Mouse (Mus musculus) limb, embryonic 11.5 days (tissue): ENCODE data around the gene Eapp. TPM values are rescaled to one million over a fixed set of nuclear protein-coding genes. Genes with fewer than 3 reads are reported as not detected.
"Not testable (repeated sequence)": the region's sequence is repeated elsewhere in the genome, so short reads cannot be mapped to it uniquely, and the experiment has no call there.

Experiments used
- ATAC-seq: fragments of 200-750 bp; cut with Nextera tagmentation; 2 replicates; pipeline ENCODE4 v1.8.0; 2017; ENCODE audit warnings: low read depth; ENCODE audit not compliant: insufficient number of reproducible peaks, low FRiP score, low TSS enrichment
- DNase-seq: peaks from one replicate; pipeline ENCODE4 v3.0.0-alpha.2; 2015; ENCODE audit warnings: low spot score
- H3K27ac ChIP-seq: fragments of 300-500 bp; sonication (generic); replicated peaks from 2 replicates; pipeline ENCODE4 v1.5.1; 2014; ENCODE audit warnings: low read depth, mild to moderate bottlenecking, low read length
- H3K27me3 ChIP-seq: fragments of 300-500 bp; sonication (generic); 2 replicates; pipeline ENCODE4 v1.6.1; 2014; ENCODE audit warnings: mild to moderate bottlenecking, low read length, mixed read lengths; ENCODE audit not compliant: control insufficient read depth, insufficient read depth
- H3K36me3 ChIP-seq: fragments of 300-500 bp; sonication (generic); 2 replicates; pipeline ENCODE4 v1.6.1; 2014; ENCODE audit warnings: mild to moderate bottlenecking, low read length, moderate library complexity, mixed read lengths; ENCODE audit not compliant: control insufficient read depth, insufficient read depth
- H3K4me1 ChIP-seq: fragments of 300-500 bp; sonication (generic); 2 replicates; pipeline ENCODE4 v1.6.1; 2014; ENCODE audit warnings: low read length, mixed read lengths; ENCODE audit not compliant: control insufficient read depth, insufficient read depth
- H3K4me2 ChIP-seq: fragments of 300-500 bp; sonication (generic); 2 replicates; pipeline ENCODE4 v1.6.1; 2014; ENCODE audit warnings: low read depth, mild to moderate bottlenecking, moderate library complexity; ENCODE audit not compliant: severe bottlenecking
- H3K4me3 ChIP-seq: fragments of 300-500 bp; sonication (generic); 2 replicates; pipeline ENCODE4 v1.5.1; 2014; ENCODE audit warnings: low read depth, low read length
- H3K9ac ChIP-seq: fragments of 300-500 bp; sonication (generic); 2 replicates; pipeline ENCODE4 v1.6.1; 2014; ENCODE audit warnings: mild to moderate bottlenecking, low read length
- H3K9me3 ChIP-seq: fragments of 300-500 bp; sonication (generic); 2 replicates; pipeline ENCODE4 v1.6.1; 2016; ENCODE audit warnings: low read length; ENCODE audit not compliant: control insufficient read depth
- WGBS: fragments of 180-500 bp; shearing (Covaris S2); extraction: QIAGEN DNeasy Blood & Tissue Kit; methylation state at CpG from one replicate; pipeline ENCODE4 v1.1.7; 2014; 5-methylcytosine and 5-hydroxymethylcytosine counted together
- polyA plus RNA-seq: library from polyadenylated mRNA; unstranded; fragments of >200 nt; fragmentation: Nextera tagmentation; extraction: Ambion mirVana; gene quantifications from 2 replicates; pipeline ENCODE4 v1.2.1, GENCODE M21; 2014

Eapp gene
- 68.3 and 75.7 TPM in 2 replicates for polyA plus RNA-seq

DNA sequence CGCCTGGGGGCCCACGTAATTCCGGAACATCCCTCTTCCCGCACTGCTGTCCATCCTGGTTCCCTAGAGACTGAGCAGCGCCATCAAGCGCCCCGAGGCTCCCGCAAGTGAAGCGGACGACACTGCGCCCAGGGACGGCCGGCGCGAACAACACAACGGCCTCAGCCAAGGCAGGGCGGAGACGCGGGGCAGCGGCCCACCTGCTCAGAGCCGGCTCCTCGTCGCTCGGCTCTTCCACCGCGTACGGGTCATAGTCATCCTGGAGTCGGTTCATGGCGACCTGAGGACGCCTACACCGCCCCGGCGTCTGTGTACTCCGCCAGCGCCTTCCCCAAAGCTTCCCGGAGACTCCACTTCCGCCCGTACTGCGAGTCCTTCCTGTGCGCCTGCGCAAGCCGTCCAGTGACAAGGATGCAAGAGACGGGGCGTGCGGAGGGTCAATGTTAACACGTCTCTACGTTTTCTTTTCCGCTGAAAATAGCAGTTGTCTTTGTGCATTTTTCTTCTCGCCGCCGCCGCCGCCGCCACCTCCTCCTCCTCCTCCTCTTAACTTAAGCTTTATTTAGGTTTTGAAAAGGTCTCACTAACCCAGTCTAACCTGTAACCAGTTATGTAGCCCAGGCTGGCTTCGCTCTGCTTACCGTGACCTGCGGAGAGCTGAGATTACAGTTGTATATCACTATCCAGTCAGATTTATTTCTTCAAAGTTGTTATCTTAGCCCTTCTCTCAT, at the start of gene Eapp:
TSS of gene Eapp (minus strand) at position 387 of the 731 bp plus-strand sequence.
- ATAC-seq, result peak; percentile 79
- Histone ChIP-seq H3K27me3 (no peaks in the 10 kb centered on the region), H3K36me3 (peaks cover 2% of the 10 kb centered on the region; the same call in 1 of the 2 replicates), H3K4me3 (peak within 1 kb of the TSS; percentile 75), H3K9ac (peak within 1 kb of the TSS; percentile 82), H3K4me2 (peak within 1 kb of the TSS; percentile 76), H3K27ac (peak within 1 kb of the TSS; percentile 66), H3K9me3 (no peaks in the 10 kb centered on the region), H3K4me1 (no peaks in the 10 kb centered on the region)
- under 1% methylated on average over 57 of the region's 57 CpGs for WGBS
- peak; percentile 93 for DNase-seq

DNA sequence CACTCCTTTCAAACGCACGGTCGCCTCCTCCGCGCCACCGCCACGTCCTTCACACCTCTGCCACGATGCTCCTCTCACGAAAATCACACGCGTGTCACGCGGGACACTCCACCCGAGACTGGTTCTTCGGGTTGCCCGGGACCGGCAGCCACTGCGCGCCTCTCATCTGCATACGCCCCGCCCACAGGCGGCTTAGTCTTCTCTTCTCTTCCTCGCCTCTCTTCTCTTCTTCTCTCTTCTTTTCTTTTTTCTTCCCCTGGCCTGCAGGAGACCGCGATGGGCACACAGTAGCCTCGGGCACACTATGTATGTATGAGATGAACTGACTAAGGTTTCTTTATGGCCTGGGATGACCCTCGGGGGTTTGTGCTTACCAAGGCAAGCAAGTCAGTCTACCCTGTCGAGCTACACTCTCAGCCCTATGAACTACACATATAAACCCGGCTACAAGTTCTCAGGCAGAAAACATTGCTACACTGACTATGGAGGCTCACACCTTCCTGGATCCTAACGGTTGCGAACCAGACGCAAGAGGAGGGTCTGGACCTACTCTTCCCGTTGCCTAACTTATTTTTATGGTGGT, 43.1 kb upstream of the Eapp start:
- H3K4me1 ChIP-seq, result not testable (repeated sequence)

GRCm38 (mm10) chr12:54737891-54738660, 42.4 kb upstream of the Eapp start:
- not testable (repeated sequence) for H3K9ac ChIP-seq, H3K9me3 ChIP-seq, H3K4me1 ChIP-seq, H3K4me2 ChIP-seq, H3K27ac ChIP-seq, H3K36me3 ChIP-seq, H3K27me3 ChIP-seq, H3K4me3 ChIP-seq, DNase-seq
- ATAC-seq, result peak; percentile 86
- WGBS, result no CpG with 5 or more reads among the region's 21 CpGs

More for the DNA sequence above, 43.1 kb upstream of the Eapp start:
- not testable (repeated sequence) for H3K4me2 ChIP-seq, H3K27me3 ChIP-seq, H3K9me3 ChIP-seq, H3K36me3 ChIP-seq, H3K27ac ChIP-seq, DNase-seq, H3K4me3 ChIP-seq, H3K9ac ChIP-seq
- peak; percentile 53 for ATAC-seq
- 1% methylated on average over 8 of the region's 33 CpGs for WGBS

DNA sequence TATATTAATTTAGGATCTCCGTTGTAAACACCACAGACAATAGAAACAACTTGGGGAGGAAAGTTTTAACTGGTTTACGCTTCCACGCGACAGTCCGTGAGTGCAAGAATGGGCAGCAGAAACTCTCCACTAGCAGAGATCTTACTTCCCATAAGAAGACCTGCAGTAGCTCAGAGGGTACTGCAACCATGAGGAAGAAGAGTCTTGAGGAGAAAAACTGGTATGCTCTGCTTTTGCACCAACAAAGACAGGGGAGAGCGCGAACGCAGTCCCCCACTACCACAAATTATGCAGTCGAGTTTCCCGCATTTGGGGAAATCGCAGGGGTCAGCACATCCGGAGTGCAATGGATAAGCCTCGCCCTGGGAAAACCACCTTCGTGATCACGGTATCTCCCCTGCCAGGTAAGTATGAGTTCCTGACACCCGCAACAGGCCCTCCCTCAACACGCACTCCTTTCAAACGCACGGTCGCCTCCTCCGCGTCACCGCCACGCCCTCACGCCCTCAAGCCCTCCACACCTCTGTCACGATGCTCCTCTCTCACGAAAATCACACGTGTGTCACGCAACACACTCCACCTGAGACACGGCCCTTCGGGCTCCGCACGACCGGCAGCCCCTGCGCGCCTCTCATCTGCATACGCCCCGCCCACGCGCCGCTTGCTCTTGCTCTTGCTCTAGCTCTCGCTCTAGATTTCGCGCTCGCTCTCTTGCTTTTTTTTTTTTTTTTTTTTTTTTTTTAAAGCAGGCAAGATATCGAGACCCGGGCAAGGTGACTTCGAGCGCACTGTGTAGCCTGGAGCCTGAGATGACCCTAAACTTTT, 38.8 kb upstream of the Eapp start:
- H3K9ac ChIP-seq, H3K27me3 ChIP-seq, H3K4me2 ChIP-seq, H3K4me3 ChIP-seq, DNase-seq, H3K9me3 ChIP-seq, H3K27ac ChIP-seq, H3K4me1 ChIP-seq, H3K36me3 ChIP-seq: not testable (repeated sequence)
- WGBS, result 0% methylated on average over 7 of the region's 49 CpGs
- ATAC-seq, result peak; percentile 65

- H3K9me3 ChIP-seq, H3K36me3 ChIP-seq, H3K4me1 ChIP-seq, H3K4me2 ChIP-seq, DNase-seq, H3K9ac ChIP-seq, H3K4me3 ChIP-seq, H3K27me3 ChIP-seq, H3K27ac ChIP-seq: not testable (repeated sequence)
- ATAC-seq, result peak; percentile 94
- no CpG with 5 or more reads among the region's 56 CpGs for whole genome bisulfite sequencing
Observed at GRCm38 (mm10) chr12:54729140-54730059, 33.7 kb upstream of the Eapp start.

DNA sequence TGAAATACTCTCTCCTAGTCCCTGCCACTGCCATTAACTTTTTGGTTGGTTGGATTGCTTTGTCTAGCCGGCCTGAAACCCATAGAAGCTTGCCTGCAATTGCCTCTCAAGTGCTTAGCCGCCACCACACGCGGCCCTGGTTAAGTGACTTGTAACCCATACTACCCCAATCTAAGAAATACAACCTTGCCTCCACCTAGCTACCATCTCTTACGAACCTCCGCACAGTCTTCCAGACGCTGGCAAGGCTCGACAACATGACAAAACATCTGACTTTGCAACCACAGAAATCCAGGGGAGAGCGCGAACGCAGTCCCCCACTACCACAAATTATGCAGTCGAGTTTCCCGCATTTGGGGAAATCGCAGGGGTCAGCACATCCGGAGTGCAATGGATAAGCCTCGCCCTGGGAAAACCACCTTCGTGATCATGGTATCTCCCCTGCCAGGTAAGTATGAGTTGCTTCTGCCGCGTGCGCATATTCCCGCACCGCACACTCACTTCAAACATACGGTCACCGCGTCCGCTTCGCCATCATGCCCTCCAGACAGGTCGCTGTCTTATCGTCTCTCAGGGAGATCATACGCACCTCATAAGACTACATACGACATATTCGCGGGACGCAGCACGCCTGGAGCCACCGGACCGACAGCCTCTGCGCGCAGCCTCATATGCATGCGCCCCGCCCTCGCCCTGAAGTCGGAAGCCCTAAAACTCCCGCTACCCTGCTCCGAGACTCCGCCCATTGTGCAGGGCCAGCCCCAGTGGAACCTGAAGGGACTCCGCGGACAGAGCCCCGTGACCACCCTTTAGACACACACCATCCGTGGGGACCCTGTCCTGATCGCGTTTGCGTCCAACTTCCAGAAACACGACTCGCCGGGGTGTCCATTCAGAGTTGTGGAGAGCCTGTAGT, 23.4 kb upstream of the Eapp start:
- not testable (repeated sequence) for H3K27ac ChIP-seq, H3K4me2 ChIP-seq, H3K9me3 ChIP-seq, H3K4me1 ChIP-seq, DNase-seq, H3K27me3 ChIP-seq, H3K4me3 ChIP-seq, H3K9ac ChIP-seq, H3K36me3 ChIP-seq
- no CpG with 5 or more reads among the region's 56 CpGs for WGBS
- peak; percentile 96 for ATAC-seq

DNA sequence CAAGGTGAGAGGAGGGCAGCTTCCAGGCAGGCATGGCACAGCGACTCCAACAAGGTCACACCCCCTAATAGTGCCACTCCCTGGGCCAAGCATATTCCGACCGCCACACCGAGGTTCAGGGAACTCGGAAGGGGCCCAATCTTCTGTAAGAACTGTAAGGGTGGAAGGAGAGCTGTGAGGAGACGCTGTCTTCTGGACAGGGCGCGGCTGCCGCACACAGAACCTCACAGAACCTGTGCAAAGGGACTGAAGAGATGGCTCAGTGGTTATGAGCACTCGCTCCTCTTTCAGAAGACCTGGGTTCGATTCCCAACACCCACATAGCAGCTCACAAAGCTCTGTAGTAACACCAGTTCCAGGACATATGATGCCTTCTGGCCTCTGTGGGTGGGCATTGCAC, 21.8 kb upstream of the Eapp start:
- not testable (repeated sequence) for DNase-seq, H3K4me3 ChIP-seq, H3K27ac ChIP-seq, H3K9me3 ChIP-seq, H3K9ac ChIP-seq, H3K27me3 ChIP-seq, H3K36me3 ChIP-seq, H3K4me2 ChIP-seq, H3K4me1 ChIP-seq, ATAC-seq
- WGBS, result 78% methylated on average over 4 of the region's 11 CpGs
